Mouse (Mus musculus) intestine, embryonic 15.5 days (tissue): ENCODE measurements around the gene Cfd. TPM values are rescaled to one million over a fixed set of nuclear protein-coding genes. Genes with fewer than 3 reads are reported as not detected.

Source experiments
- ATAC-seq: fragments of 200-750 bp; cut with Nextera tagmentation; 2 replicates; pipeline ENCODE4 v1.8.0; 2017; ENCODE audit warnings: moderate TSS enrichment, moderate library complexity
- H3K27ac ChIP-seq: fragments of 300-500 bp; sonication (generic); 2 replicates; pipeline ENCODE4 v1.5.1; 2015; ENCODE audit warnings: mild to moderate bottlenecking, inconsistent platforms
- H3K27me3 ChIP-seq: fragments of 300-500 bp; sonication (generic); replicated peaks from 2 replicates; pipeline ENCODE4 v1.6.1; 2015; ENCODE audit warnings: inconsistent platforms
- H3K36me3 ChIP-seq: fragments of 300-500 bp; sonication (generic); 2 replicates; pipeline ENCODE4 v1.6.1; 2015; ENCODE audit warnings: inconsistent platforms
- H3K4me1 ChIP-seq: fragments of 300-500 bp; sonication (generic); replicated peaks from 2 replicates; pipeline ENCODE4 v1.6.1; 2015; ENCODE audit warnings: inconsistent platforms
- H3K4me2 ChIP-seq: fragments of 300-500 bp; sonication (generic); replicated peaks from 2 replicates; pipeline ENCODE4 v1.6.1; 2015; ENCODE audit warnings: mild to moderate bottlenecking, inconsistent platforms
- H3K4me3 ChIP-seq: fragments of 300-500 bp; sonication (generic); replicated peaks from 2 replicates; pipeline ENCODE4 v1.5.1; 2015; ENCODE audit warnings: inconsistent platforms
- H3K9ac ChIP-seq: fragments of 300-500 bp; sonication (generic); 2 replicates; pipeline ENCODE4 v1.6.1; 2015; ENCODE audit warnings: inconsistent platforms
- H3K9me3 ChIP-seq: fragments of 300-500 bp; sonication (generic); 2 replicates; pipeline ENCODE4 v1.6.1; 2016; ENCODE audit warnings: inconsistent platforms
- WGBS: fragments of 180-500 bp; shearing (Covaris S2); methylation state at CpG from one replicate; pipeline ENCODE4 v1.1.7; 2015; 5-methylcytosine and 5-hydroxymethylcytosine counted together
- polyA plus RNA-seq: library from polyadenylated mRNA; unstranded; fragments of >200 nt; fragmentation: Nextera tagmentation; extraction: Ambion mirVana; gene quantifications from 2 replicates; pipeline ENCODE4 v1.2.1, GENCODE M21; 2015

The Cfd gene
- polyA plus RNA-seq, 1 experiment from 2014 or later, result not detected

DNA sequence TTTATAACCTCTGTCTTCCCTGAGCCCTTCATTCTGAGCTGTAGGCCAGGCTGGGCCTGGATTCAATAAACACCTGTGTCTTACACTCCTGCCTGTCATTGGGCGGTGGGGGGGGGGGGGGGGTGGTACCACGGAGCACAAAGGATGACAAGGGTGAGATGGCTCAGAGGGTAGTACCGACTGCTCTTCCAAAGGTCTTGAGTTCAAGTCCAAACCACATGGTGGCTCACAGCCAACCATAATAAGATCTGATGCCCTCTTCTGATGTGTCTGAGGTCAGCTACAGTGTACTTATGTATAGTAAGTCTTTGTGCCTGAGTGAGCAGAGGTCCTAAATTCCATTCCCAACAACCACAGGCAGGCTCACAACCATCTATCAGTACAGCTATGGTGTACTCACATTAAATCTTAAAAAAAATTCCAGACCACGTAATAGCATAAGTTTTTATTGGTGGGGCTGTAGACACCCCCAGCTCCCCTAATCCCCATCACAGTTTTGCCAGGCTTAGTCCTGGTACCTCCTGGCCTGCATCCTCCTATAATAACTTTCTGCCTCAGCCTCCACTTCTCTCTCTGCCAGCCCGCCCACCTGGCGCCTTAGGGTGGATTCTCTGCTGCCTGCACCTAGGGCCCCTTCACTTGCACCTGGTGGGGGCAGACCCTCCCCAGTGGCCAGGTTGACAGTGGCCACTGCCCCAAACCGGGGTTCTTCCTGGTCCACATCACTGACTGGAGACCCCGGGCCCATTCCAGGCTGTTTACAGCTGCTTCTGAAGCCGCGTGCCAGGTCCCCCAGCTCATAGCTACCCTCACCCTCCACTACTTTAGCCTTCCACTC lies 26.1 kb upstream of the Cfd start:
- Histone ChIP-seq H3K4me1 (peaks cover 29% of the 10 kb centered on the region), H3K4me2 (no peak overlapping the region), H3K36me3 (peaks cover 45% of the 10 kb centered on the region), H3K4me3 (no peak overlapping the region), H3K27me3 (no peaks in the 10 kb centered on the region), H3K27ac (peak overlapping the region; percentile 25), H3K9ac (no peak overlapping the region), H3K9me3 (no peaks in the 10 kb centered on the region)
- ATAC-seq, result peak; percentile 38
- WGBS, result 45% methylated on average over 9 of the region's 10 CpGs

GRCm38 (mm10) chr10:79865189-79865601 lies 25.5 kb upstream of the Cfd start:
- peaks cover 22% of the 10 kb centered on the region for H3K4me1 ChIP-seq
- WGBS, result 58% methylated on average over 12 of the region's 12 CpGs
- no peak overlapping the region for H3K9ac ChIP-seq
- no peak overlapping the region for H3K4me2 ChIP-seq
- peak overlapping the region; percentile 25 for H3K27ac ChIP-seq
- H3K27me3 ChIP-seq, result no peaks in the 10 kb centered on the region
- H3K4me3 ChIP-seq, result no peak overlapping the region
- ATAC-seq, result no peak; the same call in 1 of the 2 replicates
- H3K36me3 ChIP-seq, result peaks cover 39% of the 10 kb centered on the region
- H3K9me3 ChIP-seq, result no peaks in the 10 kb centered on the region

- Histone ChIP-seq H3K4me2 (no peak overlapping the region), H3K4me1 (peaks cover 19% of the 10 kb centered on the region), H3K27me3 (no peaks in the 10 kb centered on the region), H3K9me3 (no peaks in the 10 kb centered on the region), H3K4me3 (no peak overlapping the region), H3K9ac (no peak overlapping the region), H3K36me3 (peaks cover 33% of the 10 kb centered on the region), H3K27ac (peak overlapping the region; percentile 25)
- 68% methylated on average over 19 of the region's 19 CpGs for WGBS
- no peak for ATAC-seq
Measured at GRCm38 (mm10) chr10:79865801-79866295, 24.8 kb upstream of the Cfd start.

DNA sequence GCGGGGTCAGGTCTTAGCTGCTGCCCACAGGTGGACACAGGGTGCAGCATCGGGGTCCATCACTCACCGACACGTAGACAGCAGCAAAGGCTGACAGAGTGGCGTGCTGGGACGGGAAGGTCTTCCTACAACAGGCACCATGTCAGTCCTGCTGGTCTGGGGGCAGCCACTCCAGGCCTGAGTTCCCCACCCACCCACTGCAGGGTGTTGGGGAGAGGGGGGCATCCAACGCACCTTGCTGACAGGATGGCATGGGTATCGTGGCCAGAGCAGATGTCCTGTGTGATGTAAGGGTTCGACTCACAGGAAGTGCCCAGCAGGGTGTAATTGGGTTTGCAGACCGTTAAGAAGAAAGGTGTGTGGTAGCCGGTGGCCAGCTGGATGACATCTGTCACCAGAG lies 24.1 kb upstream of the Cfd start:
- H3K9me3 ChIP-seq, result no peaks in the 10 kb centered on the region
- H3K27me3 ChIP-seq, result no peaks in the 10 kb centered on the region
- peaks cover 13% of the 10 kb centered on the region; the same call in 1 of the 2 replicates for H3K4me1 ChIP-seq
- ATAC-seq, result no peak
- H3K36me3 ChIP-seq, result peaks cover 25% of the 10 kb centered on the region
- 77% methylated on average over 11 of the region's 11 CpGs for WGBS
- no peak overlapping the region for H3K4me2 ChIP-seq
- H3K27ac ChIP-seq, result no peak overlapping the region
- no peak overlapping the region for H3K9ac ChIP-seq
- no peak overlapping the region for H3K4me3 ChIP-seq

DNA sequence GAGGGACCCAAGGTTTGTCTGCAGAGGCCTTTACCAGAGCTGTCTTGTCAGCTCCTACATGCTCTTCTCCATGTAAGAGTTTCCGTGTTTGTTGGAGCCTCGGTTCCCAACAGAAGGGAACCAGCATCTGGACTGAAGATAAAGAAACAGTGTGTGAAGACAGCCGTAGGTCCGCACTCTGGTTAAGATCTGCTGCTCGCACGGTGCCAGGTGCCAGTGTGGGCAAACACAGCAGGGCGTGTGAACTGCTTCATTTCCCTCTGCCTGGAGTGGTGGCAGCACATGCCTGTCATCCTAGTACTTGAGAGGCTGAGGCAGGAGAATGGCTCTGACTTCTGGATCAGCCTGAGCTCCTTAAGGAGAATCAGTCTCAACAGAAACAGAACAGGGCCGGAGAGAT lies 18.8 kb upstream of the Cfd start:
- no peak overlapping the region for H3K27ac ChIP-seq
- WGBS, result 93% methylated on average over 8 of the region's 8 CpGs
- H3K4me1 ChIP-seq, result peaks cover 22% of the 10 kb centered on the region
- ATAC-seq, result no peak
- no peak overlapping the region for H3K4me2 ChIP-seq
- no peaks in the 10 kb centered on the region for H3K27me3 ChIP-seq
- H3K9ac ChIP-seq, result no peak overlapping the region
- H3K4me3 ChIP-seq, result no peak overlapping the region
- no peaks in the 10 kb centered on the region for H3K9me3 ChIP-seq
- no peaks in the 10 kb centered on the region for H3K36me3 ChIP-seq

GRCm38 (mm10) chr10:79872862-79873261 lies 17.8 kb upstream of the Cfd start:
- H3K27ac ChIP-seq, result no peak overlapping the region
- no peaks in the 10 kb centered on the region for H3K36me3 ChIP-seq
- H3K9me3 ChIP-seq, result no peaks in the 10 kb centered on the region
- ATAC-seq, result no peak
- peak overlapping the region; percentile 98 for H3K4me2 ChIP-seq
- WGBS, result 48% methylated on average over 3 of the region's 3 CpGs
- H3K4me3 ChIP-seq, result no peak overlapping the region
- H3K27me3 ChIP-seq, result no peaks in the 10 kb centered on the region
- no peak overlapping the region for H3K9ac ChIP-seq
- peaks cover 27% of the 10 kb centered on the region for H3K4me1 ChIP-seq

DNA sequence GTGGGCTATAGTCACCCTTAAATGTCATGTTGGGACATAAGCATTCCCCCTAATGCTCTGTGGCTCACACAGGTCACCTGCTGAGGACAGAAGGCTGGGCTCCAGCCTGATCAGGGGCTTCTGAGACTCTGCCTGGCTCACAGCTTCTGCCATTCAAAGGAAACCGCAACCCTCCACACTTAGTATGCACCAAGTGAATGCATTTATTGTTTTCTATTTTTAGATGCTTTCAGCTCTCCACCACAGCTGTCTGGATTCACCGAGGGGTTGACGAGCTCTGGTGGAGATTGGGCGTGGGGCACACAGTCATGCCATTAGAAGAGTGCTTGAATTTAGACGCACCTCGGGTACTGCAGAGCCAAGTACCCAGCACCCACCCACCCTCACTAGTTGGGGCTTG lies 17.3 kb upstream of the Cfd start:
- peak overlapping the region; percentile 66 for H3K4me3 ChIP-seq
- H3K36me3 ChIP-seq, result no peaks in the 10 kb centered on the region
- no peaks in the 10 kb centered on the region for H3K9me3 ChIP-seq
- no peak for ATAC-seq
- H3K27ac ChIP-seq, result no peak overlapping the region
- WGBS, result 23% methylated on average over 6 of the region's 6 CpGs
- peaks cover 27% of the 10 kb centered on the region for H3K4me1 ChIP-seq
- peak overlapping the region; percentile 98 for H3K4me2 ChIP-seq
- H3K27me3 ChIP-seq, result no peaks in the 10 kb centered on the region
- peak overlapping the region; percentile 77 for H3K9ac ChIP-seq

DNA sequence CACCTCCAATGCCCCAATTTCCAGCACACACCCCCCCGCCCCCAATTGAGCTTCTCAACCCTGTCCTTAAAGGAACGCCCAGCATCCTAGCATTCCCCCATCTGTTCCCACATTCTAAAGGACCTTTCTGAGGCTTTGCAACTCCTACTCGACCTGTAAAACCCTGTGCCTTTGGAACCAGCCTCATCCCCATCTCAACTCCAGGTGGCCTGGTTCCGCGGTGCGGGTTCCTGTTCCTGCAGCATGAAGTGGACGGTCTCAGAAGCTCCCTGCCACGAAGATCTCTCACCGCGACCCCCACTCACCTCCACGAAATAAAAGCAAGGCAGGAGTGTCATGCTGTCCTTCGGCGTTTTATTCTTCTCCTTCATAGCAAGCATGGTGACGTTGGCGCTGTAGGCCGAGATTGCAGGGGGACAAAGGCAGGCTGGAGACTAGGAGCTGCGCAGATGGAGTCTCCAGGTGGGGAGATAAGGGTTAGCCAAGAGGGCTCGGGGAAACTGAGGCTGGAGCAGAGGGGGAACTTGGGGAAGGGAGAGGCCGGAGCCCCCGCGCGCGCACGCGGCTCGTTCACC lies 16.9 kb upstream of the Cfd start:
- H3K27ac ChIP-seq, result peak overlapping the region; percentile 71; the same call in 1 of the 2 replicates
- ATAC-seq, result no peak; the same call in none of the 2 replicates

GRCm38 (mm10) chr10:79874290-79874862 lies 16.3 kb upstream of the Cfd start, which contains the start of the genes Prtn3 and Plppr3:
TSS of gene Prtn3 (plus strand) at chr10:79874476.
TSS of gene Plppr3 (minus strand) at chr10:79874634.
- H3K9ac ChIP-seq, result peak within 1 kb of the TSS; percentile 77
- H3K36me3 ChIP-seq, result no peaks in the 10 kb centered on the region
- H3K4me2 ChIP-seq, result peak within 1 kb of the TSS; percentile 98
- WGBS, result under 1% methylated on average over 55 of the region's 57 CpGs
- H3K4me1 ChIP-seq, result peaks cover 28% of the 10 kb centered on the region
- H3K9me3 ChIP-seq, result no peaks in the 10 kb centered on the region
- peak within 1 kb of the TSS; percentile 66 for H3K4me3 ChIP-seq
- ATAC-seq, result peak; percentile 84
- H3K27me3 ChIP-seq, result no peaks in the 10 kb centered on the region
- peak within 1 kb of the TSS; percentile 71; the same call in 1 of the 2 replicates for H3K27ac ChIP-seq

More for the DNA sequence above, 16.9 kb upstream of the Cfd start:
- 1% methylated on average over 26 of the region's 26 CpGs for WGBS
- H3K4me3 ChIP-seq, result peak overlapping the region; percentile 66
- no peaks in the 10 kb centered on the region for H3K27me3 ChIP-seq
- H3K9ac ChIP-seq, result peak overlapping the region; percentile 77
- peaks cover 27% of the 10 kb centered on the region for H3K4me1 ChIP-seq
- H3K4me2 ChIP-seq, result peak overlapping the region; percentile 98
- H3K9me3 ChIP-seq, result no peaks in the 10 kb centered on the region
- H3K36me3 ChIP-seq, result no peaks in the 10 kb centered on the region

- Histone ChIP-seq H3K9ac (no peak overlapping the region), H3K9me3 (no peaks in the 10 kb centered on the region), H3K27ac (no peak overlapping the region), H3K4me2 (no peak overlapping the region), H3K27me3 (no peaks in the 10 kb centered on the region), H3K4me3 (no peak overlapping the region), H3K4me1 (peaks cover 46% of the 10 kb centered on the region), H3K36me3 (no peaks in the 10 kb centered on the region)
- no peak for ATAC-seq
- WGBS, result 54% methylated on average over 1 of the region's 1 CpGs
Measured at GRCm38 (mm10) chr10:79877174-79877573, 13.5 kb upstream of the Cfd start.

- H3K27ac ChIP-seq, result no peak overlapping the region
- no peak overlapping the region for H3K4me3 ChIP-seq
- H3K36me3 ChIP-seq, result no peaks in the 10 kb centered on the region
- ATAC-seq, result no peak
- peaks cover 49% of the 10 kb centered on the region for H3K4me1 ChIP-seq
- H3K27me3 ChIP-seq, result no peaks in the 10 kb centered on the region; the same call in 1 of the 2 replicates
- no peak overlapping the region for H3K9ac ChIP-seq
- H3K4me2 ChIP-seq, result no peak overlapping the region
- WGBS, result 56% methylated on average over 12 of the region's 12 CpGs
- H3K9me3 ChIP-seq, result no peaks in the 10 kb centered on the region
Measured at GRCm38 (mm10) chr10:79877757-79878156, 12.9 kb upstream of the Cfd start.

DNA sequence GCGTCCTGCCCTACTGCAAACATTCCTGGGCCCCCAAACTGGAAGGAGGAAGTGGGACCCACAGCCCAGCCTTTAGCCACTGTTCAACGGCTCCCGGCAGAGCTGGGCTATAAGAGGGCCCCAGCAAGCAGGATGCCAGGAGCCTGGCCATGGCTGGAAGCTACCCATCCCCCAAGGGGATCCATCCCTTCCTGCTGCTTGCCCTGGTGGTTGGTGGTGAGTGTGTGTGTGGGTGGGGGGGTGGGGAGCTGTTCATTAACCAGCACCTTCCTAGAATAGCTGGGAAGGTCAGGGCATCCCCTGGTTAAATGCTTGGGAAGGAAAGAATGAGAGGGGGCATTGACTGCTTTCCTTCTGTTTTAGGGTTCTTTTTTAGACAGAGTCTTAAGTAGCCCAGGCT lies 11.1 kb upstream of the Cfd start:
- WGBS, result 13% methylated on average over 3 of the region's 3 CpGs
- Histone ChIP-seq H3K9me3 (no peaks in the 10 kb centered on the region), H3K27ac (no peak overlapping the region), H3K27me3 (no peaks in the 10 kb centered on the region; the same call in 1 of the 2 replicates), H3K36me3 (no peaks in the 10 kb centered on the region), H3K4me2 (no peak overlapping the region), H3K4me3 (no peak overlapping the region), H3K4me1 (peaks cover 44% of the 10 kb centered on the region), H3K9ac (no peak overlapping the region)
- no peak for ATAC-seq
